Mouse (Mus musculus) embryonic facial prominence, embryonic 14.5 days (tissue): Measurements from ENCODE around the gene Sox5. TPM values are rescaled to one million over a fixed set of nuclear protein-coding genes. Genes with fewer than 3 reads are reported as not detected.

ENCODE experiments used
- ATAC-seq: fragments of 200-750 bp; cut with Nextera tagmentation; 2 replicates; pipeline ENCODE4 v1.8.0; 2017; ENCODE audit warnings: low read depth, moderate number of reproducible peaks, moderate TSS enrichment
- DNase-seq: peaks from one replicate; pipeline ENCODE4 v3.0.0-alpha.2; 2015; ENCODE audit warnings: low spot score
- H3K27ac ChIP-seq: fragments of 300-500 bp; sonication (generic); replicated peaks from 2 replicates; pipeline ENCODE4 v1.5.1; 2014; ENCODE audit warnings: low read depth, mild to moderate bottlenecking, low read length, moderate library complexity
- H3K27me3 ChIP-seq: fragments of 300-500 bp; sonication (generic); replicated peaks from 2 replicates; pipeline ENCODE4 v1.6.1; 2014; ENCODE audit warnings: low read length; ENCODE audit not compliant: control insufficient read depth, insufficient read depth
- H3K36me3 ChIP-seq: fragments of 300-500 bp; sonication (generic); 2 replicates; pipeline ENCODE4 v1.6.1; 2014; ENCODE audit warnings: low read length, mixed read lengths; ENCODE audit not compliant: control insufficient read depth, insufficient read depth
- H3K4me1 ChIP-seq: fragments of 300-500 bp; sonication (generic); 2 replicates; pipeline ENCODE4 v1.6.1; 2014; ENCODE audit warnings: antibody characterized with exemption, low read length; ENCODE audit not compliant: control insufficient read depth, insufficient read depth
- H3K4me2 ChIP-seq: fragments of 300-500 bp; sonication (generic); 2 replicates; pipeline ENCODE4 v1.6.1; 2014; ENCODE audit warnings: low read depth, mild to moderate bottlenecking, low read length, moderate library complexity, mixed read lengths
- H3K4me3 ChIP-seq: fragments of 300-500 bp; sonication (generic); 2 replicates; pipeline ENCODE4 v1.5.1; 2014; ENCODE audit warnings: low read depth, mild to moderate bottlenecking, low read length
- H3K9ac ChIP-seq: fragments of 300-500 bp; sonication (generic); 2 replicates; pipeline ENCODE4 v1.6.1; 2014; ENCODE audit warnings: low read depth, mild to moderate bottlenecking, low read length, moderate library complexity, mixed read lengths
- H3K9me3 ChIP-seq: fragments of 300-500 bp; sonication (generic); 2 replicates; pipeline ENCODE4 v1.6.1; 2016; ENCODE audit warnings: low read length; ENCODE audit not compliant: control insufficient read depth
- WGBS: fragments of 180-500 bp; shearing (Covaris S2); extraction: QIAGEN DNeasy Blood & Tissue Kit; methylation state at CpG from one replicate; pipeline ENCODE4 v1.1.7; 2014; 5-methylcytosine and 5-hydroxymethylcytosine counted together
- polyA plus RNA-seq: library from polyadenylated mRNA; unstranded; fragments of >200 nt; fragmentation: Nextera tagmentation; extraction: Ambion mirVana; gene quantifications from 2 replicates; pipeline ENCODE4 v1.2.1, GENCODE M21; 2014

The Sox5 gene
- polyA plus RNA-seq, 1 experiment from 2014 or later = 10.8 TPM

- Histone ChIP-seq H3K27me3 (no peaks in the 10 kb centered on the region), H3K9ac (no peak overlapping the region), H3K4me2 (no peak overlapping the region), H3K27ac (no peak overlapping the region), H3K4me3 (no peak overlapping the region), H3K36me3 (no peaks in the 10 kb centered on the region), H3K9me3 (no peaks in the 10 kb centered on the region), H3K4me1 (no peaks in the 10 kb centered on the region)
- ATAC-seq (no peak), DNase-seq (no peak)
- 59% methylated on average over 6 of the region's 6 CpGs for WGBS
Observed at GRCm38 (mm10) chr6:144380641-144381040, 401.1 kb downstream of the Sox5 start.

GRCm38 (mm10) chr6:144380171-144380570 lies 401.6 kb downstream of the Sox5 start:
- WGBS = 71% methylated on average over 15 of the region's 15 CpGs
- ATAC-seq = no peak
- H3K27ac ChIP-seq = no peak overlapping the region
- H3K4me3 ChIP-seq = no peak overlapping the region
- DNase-seq = no peak
- H3K27me3 ChIP-seq = no peaks in the 10 kb centered on the region
- no peak overlapping the region for H3K4me2 ChIP-seq
- H3K9me3 ChIP-seq = no peaks in the 10 kb centered on the region
- no peaks in the 10 kb centered on the region for H3K4me1 ChIP-seq
- H3K36me3 ChIP-seq = no peaks in the 10 kb centered on the region
- no peak overlapping the region for H3K9ac ChIP-seq

GRCm38 (mm10) chr6:144374810-144375209 lies 407.0 kb downstream of the Sox5 start:
- no peak overlapping the region for H3K27ac ChIP-seq
- WGBS = 88% methylated on average over 11 of the region's 11 CpGs
- ATAC-seq = no peak
- DNase-seq = no peak
- no peaks in the 10 kb centered on the region for H3K9me3 ChIP-seq
- no peak overlapping the region for H3K4me3 ChIP-seq
- H3K4me2 ChIP-seq = no peak overlapping the region
- no peak overlapping the region for H3K9ac ChIP-seq
- no peaks in the 10 kb centered on the region for H3K27me3 ChIP-seq
- H3K36me3 ChIP-seq = no peaks in the 10 kb centered on the region
- H3K4me1 ChIP-seq = no peaks in the 10 kb centered on the region

GRCm38 (mm10) chr6:144370699-144371098 lies 411.1 kb downstream of the Sox5 start:
- H3K9ac ChIP-seq = no peak overlapping the region
- DNase-seq (no peak), ATAC-seq (no peak; the same call in 1 of the 2 replicates)
- H3K27ac ChIP-seq = no peak overlapping the region
- H3K4me1 ChIP-seq = no peaks in the 10 kb centered on the region; the same call in 1 of the 2 replicates
- H3K27me3 ChIP-seq = no peaks in the 10 kb centered on the region
- WGBS = 54% methylated on average over 9 of the region's 10 CpGs
- no peak overlapping the region for H3K4me2 ChIP-seq
- H3K4me3 ChIP-seq = no peak overlapping the region
- H3K9me3 ChIP-seq = no peaks in the 10 kb centered on the region
- no peaks in the 10 kb centered on the region for H3K36me3 ChIP-seq

- no peak overlapping the region for H3K27ac ChIP-seq
- no peak overlapping the region for H3K9ac ChIP-seq
- ATAC-seq (no peak), DNase-seq (no peak)
- no peaks in the 10 kb centered on the region for H3K36me3 ChIP-seq
- H3K4me3 ChIP-seq = no peak overlapping the region
- H3K4me1 ChIP-seq = no peaks in the 10 kb centered on the region; the same call in 1 of the 2 replicates
- no peak overlapping the region for H3K4me2 ChIP-seq
- no peaks in the 10 kb centered on the region for H3K9me3 ChIP-seq
- H3K27me3 ChIP-seq = no peaks in the 10 kb centered on the region
- WGBS = 80% methylated on average over 11 of the region's 11 CpGs
Observed at GRCm38 (mm10) chr6:144367626-144368077, 414.1 kb downstream of the Sox5 start.

GRCm38 (mm10) chr6:144361267-144362038 lies 420.3 kb downstream of the Sox5 start:
- ATAC-seq = no peak
- Histone ChIP-seq H3K4me1 (peaks cover 5% of the 10 kb centered on the region; the same call in 1 of the 2 replicates), H3K4me2 (no peak overlapping the region), H3K9ac (no peak overlapping the region), H3K4me3 (no peak overlapping the region), H3K27me3 (no peaks in the 10 kb centered on the region), H3K9me3 (no peaks in the 10 kb centered on the region), H3K27ac (no peak overlapping the region), H3K36me3 (no peaks in the 10 kb centered on the region)
- no peak for DNase-seq
- 24% methylated on average over 5 of the region's 5 CpGs for WGBS

- no peak for DNase-seq
- 88% methylated on average over 4 of the region's 4 CpGs for WGBS
- Histone ChIP-seq H3K4me1 (peaks cover 5% of the 10 kb centered on the region; the same call in 1 of the 2 replicates), H3K27ac (no peak overlapping the region), H3K27me3 (no peaks in the 10 kb centered on the region), H3K4me2 (no peak overlapping the region), H3K4me3 (no peak overlapping the region), H3K9ac (no peak overlapping the region), H3K36me3 (no peaks in the 10 kb centered on the region), H3K9me3 (no peaks in the 10 kb centered on the region)
- no peak for ATAC-seq
Observed at GRCm38 (mm10) chr6:144357081-144357480, 424.7 kb downstream of the Sox5 start.

- no peaks in the 10 kb centered on the region for H3K27me3 ChIP-seq
- H3K4me1 ChIP-seq = no peaks in the 10 kb centered on the region
- DNase-seq = no peak
- no peak overlapping the region for H3K27ac ChIP-seq
- ATAC-seq = no peak
- H3K9me3 ChIP-seq = no peaks in the 10 kb centered on the region
- no peak overlapping the region for H3K9ac ChIP-seq
- WGBS = 79% methylated on average over 6 of the region's 6 CpGs
- no peak overlapping the region for H3K4me3 ChIP-seq
- H3K36me3 ChIP-seq = no peaks in the 10 kb centered on the region
- H3K4me2 ChIP-seq = no peak overlapping the region
Observed at GRCm38 (mm10) chr6:144351049-144351448, 430.7 kb downstream of the Sox5 start.

- WGBS = 80% methylated on average over 11 of the region's 11 CpGs
- Histone ChIP-seq H3K9me3 (0 out of 2 replicates have a peak, but pooled peaks cover 6% of the 10 kb centered on the region), H3K4me1 (no peaks in the 10 kb centered on the region), H3K36me3 (no peaks in the 10 kb centered on the region), H3K4me3 (no peak overlapping the region), H3K4me2 (no peak overlapping the region), H3K27me3 (no peaks in the 10 kb centered on the region), H3K9ac (no peak overlapping the region), H3K27ac (no peak overlapping the region)
- ATAC-seq (no peak), DNase-seq (no peak)
Observed at GRCm38 (mm10) chr6:144343338-144343737, 438.4 kb downstream of the Sox5 start.
